Mouse (Mus musculus) embryonic facial prominence, embryonic 14.5 days (tissue): ENCODE measurements around the gene Cfap61. TPM values are rescaled to one million over a fixed set of nuclear protein-coding genes. Genes with fewer than 3 reads are reported as not detected.

ENCODE experiments used
- ATAC-seq: fragments of 200-750 bp; cut with Nextera tagmentation; 2 replicates; pipeline ENCODE4 v1.8.0; 2017; ENCODE audit warnings: low read depth, moderate number of reproducible peaks, moderate TSS enrichment
- DNase-seq: peaks from one replicate; pipeline ENCODE4 v3.0.0-alpha.2; 2015; ENCODE audit warnings: low spot score
- H3K27ac ChIP-seq: fragments of 300-500 bp; sonication (generic); replicated peaks from 2 replicates; pipeline ENCODE4 v1.5.1; 2014; ENCODE audit warnings: low read depth, mild to moderate bottlenecking, low read length, moderate library complexity
- H3K27me3 ChIP-seq: fragments of 300-500 bp; sonication (generic); replicated peaks from 2 replicates; pipeline ENCODE4 v1.6.1; 2014; ENCODE audit warnings: low read length; ENCODE audit not compliant: control insufficient read depth, insufficient read depth
- H3K36me3 ChIP-seq: fragments of 300-500 bp; sonication (generic); 2 replicates; pipeline ENCODE4 v1.6.1; 2014; ENCODE audit warnings: low read length, mixed read lengths; ENCODE audit not compliant: control insufficient read depth, insufficient read depth
- H3K4me1 ChIP-seq: fragments of 300-500 bp; sonication (generic); 2 replicates; pipeline ENCODE4 v1.6.1; 2014; ENCODE audit warnings: antibody characterized with exemption, low read length; ENCODE audit not compliant: control insufficient read depth, insufficient read depth
- H3K4me2 ChIP-seq: fragments of 300-500 bp; sonication (generic); 2 replicates; pipeline ENCODE4 v1.6.1; 2014; ENCODE audit warnings: low read depth, mild to moderate bottlenecking, low read length, moderate library complexity, mixed read lengths
- H3K4me3 ChIP-seq: fragments of 300-500 bp; sonication (generic); 2 replicates; pipeline ENCODE4 v1.5.1; 2014; ENCODE audit warnings: low read depth, mild to moderate bottlenecking, low read length
- H3K9ac ChIP-seq: fragments of 300-500 bp; sonication (generic); 2 replicates; pipeline ENCODE4 v1.6.1; 2014; ENCODE audit warnings: low read depth, mild to moderate bottlenecking, low read length, moderate library complexity, mixed read lengths
- H3K9me3 ChIP-seq: fragments of 300-500 bp; sonication (generic); 2 replicates; pipeline ENCODE4 v1.6.1; 2016; ENCODE audit warnings: low read length; ENCODE audit not compliant: control insufficient read depth
- WGBS: fragments of 180-500 bp; shearing (Covaris S2); extraction: QIAGEN DNeasy Blood & Tissue Kit; methylation state at CpG from one replicate; pipeline ENCODE4 v1.1.7; 2014; 5-methylcytosine and 5-hydroxymethylcytosine counted together
- polyA plus RNA-seq: library from polyadenylated mRNA; unstranded; fragments of >200 nt; fragmentation: Nextera tagmentation; extraction: Ambion mirVana; gene quantifications from 2 replicates; pipeline ENCODE4 v1.2.1, GENCODE M21; 2014

Gene Cfap61
- polyA plus RNA-seq, 1 experiment from 2014 or later, result 2.0 TPM

DNA sequence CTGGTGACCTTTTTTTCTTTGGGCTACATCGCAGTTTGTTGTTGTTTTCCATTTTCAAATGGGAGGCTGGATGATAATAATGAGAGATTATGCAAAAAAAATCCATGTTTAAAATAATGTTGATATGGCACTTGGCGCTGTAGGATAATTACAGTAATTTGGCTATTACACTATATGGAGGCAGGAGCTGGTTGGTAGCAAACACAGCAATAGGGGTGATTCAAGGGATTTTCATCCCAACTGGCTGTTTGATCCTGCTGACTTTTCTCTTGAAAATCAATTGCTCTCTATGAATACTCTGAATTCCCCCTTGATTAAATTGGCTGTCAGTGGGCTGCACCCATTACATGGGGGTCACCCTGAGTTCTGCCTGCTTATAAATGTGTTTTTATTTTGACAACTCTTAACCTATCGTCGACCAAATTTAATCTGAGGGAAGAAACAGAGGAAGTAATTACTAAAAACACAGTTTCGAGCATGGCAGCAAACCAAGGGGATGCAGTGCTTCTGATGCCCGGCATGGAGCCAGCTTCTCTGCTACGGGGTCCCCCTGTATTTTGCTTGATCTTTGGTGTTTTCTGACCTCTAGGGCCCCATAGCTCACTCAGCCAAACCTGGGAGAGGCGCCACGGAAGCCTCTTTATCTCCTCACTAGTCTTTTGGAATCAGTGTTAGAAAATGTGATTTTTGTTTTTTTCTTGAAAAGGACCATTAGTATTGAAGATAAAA, 47.9 kb downstream of the Cfap61 start:
- Histone ChIP-seq H3K4me2 (no peak overlapping the region), H3K36me3 (no peaks in the 10 kb centered on the region), H3K27ac (no peak overlapping the region), H3K27me3 (no peaks in the 10 kb centered on the region), H3K9me3 (no peaks in the 10 kb centered on the region), H3K4me3 (no peak overlapping the region), H3K9ac (no peak overlapping the region), H3K4me1 (0 out of 2 replicates have a peak, but pooled peaks cover 3% of the 10 kb centered on the region)
- ATAC-seq (no peak), DNase-seq (no peak)
- WGBS, result 63% methylated on average over 9 of the region's 9 CpGs

DNA sequence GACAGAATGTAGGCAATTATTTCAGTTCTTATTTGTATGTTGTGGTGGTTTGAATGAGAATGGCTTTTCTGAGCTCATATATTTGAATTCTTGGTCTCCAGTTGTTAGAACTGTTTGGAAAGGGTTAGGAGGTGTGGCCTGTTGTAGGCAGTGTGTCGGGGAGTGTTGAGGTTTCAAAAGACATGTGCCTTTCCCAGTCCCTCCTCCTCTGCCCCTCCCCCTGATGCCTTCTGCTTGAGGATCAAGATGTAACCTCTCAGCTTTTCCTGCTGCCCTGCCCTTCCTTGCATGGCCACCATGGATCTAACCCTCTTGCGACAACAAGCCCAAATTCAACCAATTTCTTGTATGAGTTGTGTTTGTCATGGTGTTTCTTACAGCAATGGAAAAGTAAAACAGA, 53.2 kb downstream of the Cfap61 start:
- Histone ChIP-seq H3K9ac (no peak overlapping the region), H3K27me3 (no peaks in the 10 kb centered on the region), H3K27ac (no peak overlapping the region), H3K4me3 (no peak overlapping the region), H3K9me3 (no peaks in the 10 kb centered on the region), H3K4me1 (no peaks in the 10 kb centered on the region), H3K4me2 (no peak overlapping the region), H3K36me3 (no peaks in the 10 kb centered on the region)
- no peak for DNase-seq
- no peak for ATAC-seq
- WGBS, result 74% methylated on average over 2 of the region's 2 CpGs

DNA sequence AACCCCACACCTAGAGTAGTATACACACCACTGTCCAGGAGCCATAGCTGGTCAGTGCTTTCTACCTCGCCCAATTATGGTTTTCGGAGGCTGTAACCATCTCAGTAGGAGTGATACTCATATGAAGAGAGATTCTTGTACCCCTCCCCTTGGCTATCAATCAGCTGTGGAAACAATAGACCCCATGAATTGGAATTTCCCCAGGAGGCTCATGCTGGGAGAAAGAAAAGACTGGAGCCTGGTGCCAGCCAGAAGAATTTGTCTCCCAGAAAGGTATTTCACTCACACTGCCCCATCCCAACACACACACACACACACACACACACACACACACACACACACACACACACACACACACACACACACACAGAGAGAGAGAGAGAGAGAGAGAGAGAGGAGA, 55.9 kb downstream of the Cfap61 start:
- WGBS, result 82% methylated on average over 2 of the region's 2 CpGs
- Histone ChIP-seq H3K4me2 (no peak overlapping the region), H3K9ac (no peak overlapping the region), H3K9me3 (no peaks in the 10 kb centered on the region), H3K27me3 (no peaks in the 10 kb centered on the region), H3K4me1 (no peaks in the 10 kb centered on the region), H3K36me3 (no peaks in the 10 kb centered on the region), H3K4me3 (no peak overlapping the region), H3K27ac (no peak overlapping the region)
- DNase-seq, result no peak
- ATAC-seq, result no peak

DNA sequence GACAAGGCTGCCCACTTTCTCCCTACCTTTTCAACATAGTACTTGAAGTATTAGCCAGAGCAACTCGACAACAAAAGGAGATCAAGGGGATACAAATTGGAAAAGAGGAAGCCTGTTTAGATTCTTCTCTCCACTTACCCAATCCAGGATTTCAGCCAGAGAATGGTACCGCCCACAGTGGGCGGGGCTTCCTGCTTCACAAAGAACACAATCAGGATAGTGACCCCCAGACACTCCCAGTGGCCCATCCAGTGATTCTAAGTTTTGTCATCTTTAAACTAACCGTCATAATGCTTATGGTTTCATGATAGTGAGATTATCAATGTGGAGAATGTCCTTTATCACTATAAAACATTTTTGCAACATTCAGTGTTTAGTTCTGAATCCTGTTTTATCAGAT, 61.9 kb downstream of the Cfap61 start:
- 57% methylated on average over 4 of the region's 4 CpGs for WGBS
- no peaks in the 10 kb centered on the region for H3K9me3 ChIP-seq
- H3K36me3 ChIP-seq, result no peaks in the 10 kb centered on the region
- ATAC-seq (no peak), DNase-seq (no peak)
- H3K27ac ChIP-seq, result no peak overlapping the region
- no peak overlapping the region for H3K9ac ChIP-seq
- H3K27me3 ChIP-seq, result no peaks in the 10 kb centered on the region
- no peaks in the 10 kb centered on the region for H3K4me1 ChIP-seq
- H3K4me2 ChIP-seq, result no peak overlapping the region
- H3K4me3 ChIP-seq, result no peak overlapping the region

DNA sequence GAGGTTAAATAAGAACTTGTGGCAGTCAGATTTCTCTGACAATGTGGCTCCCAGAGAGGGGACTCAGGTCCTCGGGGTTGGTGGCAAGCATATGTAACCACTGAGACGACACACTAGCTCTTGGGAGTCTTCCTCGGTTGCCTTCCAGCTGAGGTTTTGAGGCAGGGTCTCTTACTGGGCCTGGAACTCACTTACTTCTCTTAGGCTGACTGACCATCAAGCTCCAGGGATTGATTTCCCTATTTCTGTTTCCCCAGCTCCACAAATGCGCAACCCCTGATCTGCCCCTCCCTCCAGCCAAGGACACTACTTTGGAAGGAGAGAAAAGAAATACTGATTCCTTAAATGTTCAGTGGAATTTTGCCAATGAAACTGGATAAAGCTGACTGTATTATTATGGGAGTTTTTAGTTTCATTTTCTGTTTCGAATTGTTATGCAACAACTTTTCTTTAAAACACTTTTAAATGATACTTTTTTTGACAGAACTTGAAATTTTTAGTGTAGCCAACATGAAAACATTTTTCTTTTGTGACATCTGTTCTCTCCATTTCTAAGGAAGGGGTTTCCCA, 63.5 kb downstream of the Cfap61 start:
- Histone ChIP-seq H3K9me3 (no peaks in the 10 kb centered on the region), H3K4me1 (no peaks in the 10 kb centered on the region), H3K36me3 (no peaks in the 10 kb centered on the region), H3K27me3 (no peaks in the 10 kb centered on the region), H3K4me2 (no peak overlapping the region), H3K4me3 (no peak overlapping the region), H3K27ac (no peak overlapping the region), H3K9ac (no peak overlapping the region)
- DNase-seq (no peak), ATAC-seq (no peak)
- WGBS, result 72% methylated on average over 5 of the region's 5 CpGs

DNA sequence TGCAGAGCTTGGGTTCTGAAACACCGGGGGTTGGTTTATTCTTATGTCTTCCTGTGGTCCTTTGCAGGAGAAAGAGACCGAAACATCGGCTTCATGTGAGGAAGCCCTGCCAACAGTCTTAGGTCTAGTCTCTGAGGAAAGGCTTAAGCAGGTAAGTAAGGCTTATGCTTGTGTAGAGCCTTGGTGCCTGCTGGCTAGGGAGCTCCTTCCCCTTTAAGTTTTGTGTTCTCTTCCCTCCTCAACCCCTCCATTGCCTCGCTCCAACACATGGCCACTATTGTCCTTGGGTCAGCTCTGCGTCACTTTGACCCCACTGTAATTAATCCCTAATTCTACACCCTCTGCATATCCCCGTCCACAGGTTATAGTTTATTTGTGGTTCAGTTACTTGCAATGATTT, 74.2 kb downstream of the Cfap61 start:
- H3K9me3 ChIP-seq, result no peaks in the 10 kb centered on the region
- no peak for DNase-seq
- H3K27ac ChIP-seq, result no peak overlapping the region
- ATAC-seq, result no peak
- no peaks in the 10 kb centered on the region for H3K27me3 ChIP-seq
- H3K4me1 ChIP-seq, result no peaks in the 10 kb centered on the region
- H3K4me2 ChIP-seq, result no peak overlapping the region
- no peak overlapping the region for H3K9ac ChIP-seq
- H3K4me3 ChIP-seq, result no peak overlapping the region
- H3K36me3 ChIP-seq, result no peaks in the 10 kb centered on the region
- 73% methylated on average over 6 of the region's 6 CpGs for WGBS

DNA sequence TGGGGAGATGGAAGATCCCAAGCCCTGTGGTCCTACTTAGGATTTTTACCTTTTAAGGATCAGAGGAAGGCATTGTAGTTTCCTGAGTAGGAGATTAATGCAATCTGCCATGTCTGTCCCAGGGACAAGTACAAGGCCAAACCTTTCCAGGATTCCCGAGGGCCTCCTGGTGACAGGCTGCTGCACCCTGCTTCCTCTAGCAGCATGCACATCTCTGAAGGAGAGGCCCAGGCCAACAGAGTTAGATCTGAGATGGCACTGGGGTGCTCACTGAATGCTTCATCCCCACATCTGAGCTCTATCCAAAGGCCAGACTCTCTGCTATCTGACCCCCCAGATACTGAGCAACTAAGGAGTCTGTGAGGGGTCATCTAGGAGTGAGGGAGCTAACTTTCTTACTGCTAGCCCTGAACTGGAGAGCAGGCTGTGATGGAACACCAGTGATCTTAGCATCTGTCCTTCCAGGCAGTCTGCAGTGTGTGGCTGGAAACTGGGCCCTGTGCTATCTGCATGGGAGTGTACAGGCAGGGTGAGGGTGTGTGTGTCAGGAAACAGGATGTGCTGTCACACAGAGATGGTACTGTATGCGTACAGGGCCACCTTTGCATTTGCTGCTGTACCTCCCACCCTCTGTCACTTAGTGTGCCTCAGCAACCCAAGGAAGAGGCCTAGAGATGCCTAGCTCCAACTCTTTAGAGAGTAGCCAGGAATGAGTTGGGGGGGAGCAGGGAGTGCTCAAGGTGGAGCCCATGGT, 75.2 kb downstream of the Cfap61 start:
- WGBS, result 72% methylated on average over 2 of the region's 2 CpGs
- ATAC-seq (no peak), DNase-seq (no peak)
- no peaks in the 10 kb centered on the region for H3K36me3 ChIP-seq
- no peaks in the 10 kb centered on the region for H3K4me1 ChIP-seq
- no peaks in the 10 kb centered on the region for H3K27me3 ChIP-seq
- H3K27ac ChIP-seq, result no peak overlapping the region
- no peak overlapping the region for H3K9ac ChIP-seq
- H3K9me3 ChIP-seq, result no peaks in the 10 kb centered on the region
- no peak overlapping the region for H3K4me2 ChIP-seq
- no peak overlapping the region for H3K4me3 ChIP-seq

DNA sequence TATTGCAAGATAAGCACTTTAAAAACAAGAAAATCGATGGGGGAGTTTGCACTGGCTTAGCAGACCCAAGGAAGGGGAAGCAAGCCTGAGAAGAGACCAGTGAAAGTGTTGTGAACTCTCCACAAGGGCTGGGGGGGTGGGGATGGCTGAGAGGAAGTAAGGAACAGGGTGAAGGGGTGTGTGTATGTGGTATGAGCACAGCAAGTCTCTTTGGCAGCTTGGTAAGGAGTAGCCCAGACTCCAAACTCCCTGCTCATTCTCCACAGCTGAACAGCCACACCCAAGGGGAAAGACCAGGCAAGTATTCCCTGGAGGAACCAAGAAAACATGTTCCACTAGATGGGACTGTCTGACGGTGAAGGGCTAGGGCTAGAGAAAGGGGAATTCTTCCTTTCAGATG, 76.2 kb downstream of the Cfap61 start:
- H3K36me3 ChIP-seq, result no peaks in the 10 kb centered on the region
- H3K27me3 ChIP-seq, result no peaks in the 10 kb centered on the region
- H3K27ac ChIP-seq, result no peak overlapping the region
- DNase-seq (peak; percentile 12), ATAC-seq (no peak)
- H3K9me3 ChIP-seq, result no peaks in the 10 kb centered on the region
- no peaks in the 10 kb centered on the region for H3K4me1 ChIP-seq
- no peak overlapping the region for H3K4me3 ChIP-seq
- 17% methylated on average over 2 of the region's 2 CpGs for WGBS
- no peak overlapping the region for H3K9ac ChIP-seq
- H3K4me2 ChIP-seq, result no peak overlapping the region
